Mouse (Mus musculus): ENCODE measurements around the gene Zfp286. TPM values are rescaled to one million over a fixed set of nuclear protein-coding genes. Genes with fewer than 3 reads are reported as not detected.

The Zfp286 gene
- polyA plus RNA-seq, 1 experiment from 2014 or later = 25.7 TPM

Other genes with a start within 250 kb of the Zfp286 start
- 4,470 and 4,568 TPM in 2 replicates for gene Ubb, start 238.3 kb downstream of the Zfp286 start, polyA plus RNA-seq (2015; fragmentation: Nextera tagmentation; extraction: Ambion mirVana)
- gene Trpv2, start 215.0 kb downstream of the Zfp286 start, polyA plus RNA-seq (2015; fragmentation: Nextera tagmentation; extraction: Ambion mirVana) = 35.3 and 36.6 TPM in 2 replicates
- gene Lrrc75a, start 140.9 kb downstream of the Zfp286 start, polyA plus RNA-seq (2015; fragmentation: Nextera tagmentation; extraction: Ambion mirVana) = 8.4 and 9.7 TPM in 2 replicates
- 26.4 and 26.7 TPM in 2 replicates for gene Mmgt2, start 140.8 kb downstream of the Zfp286 start, polyA plus RNA-seq (2015; fragmentation: Nextera tagmentation; extraction: Ambion mirVana)
- gene Zfp287, start 57.6 kb downstream of the Zfp286 start, polyA plus RNA-seq (2015; fragmentation: Nextera tagmentation; extraction: Ambion mirVana) = 17.9 and 18.5 TPM in 2 replicates
- gene Gm10428, start 36.4 kb downstream of the Zfp286 start, polyA plus RNA-seq (2015; fragmentation: Nextera tagmentation; extraction: Ambion mirVana) = not detected in 2 replicates
- gene Trim16, start 30.8 kb upstream of the Zfp286 start, polyA plus RNA-seq (2015; fragmentation: Nextera tagmentation; extraction: Ambion mirVana) = 8.0 and 8.4 TPM in 2 replicates
- gene Fbxw10, start 57.6 kb upstream of the Zfp286 start, polyA plus RNA-seq (2015; fragmentation: Nextera tagmentation; extraction: Ambion mirVana) = 0.34 and 0.55 TPM in 2 replicates
- 59.0 and 60.3 TPM in 2 replicates for gene Tvp23b, start 90.0 kb upstream of the Zfp286 start, polyA plus RNA-seq (2015; fragmentation: Nextera tagmentation; extraction: Ambion mirVana)
- gene Cdrt4, start 161.7 kb upstream of the Zfp286 start, polyA plus RNA-seq (2015; fragmentation: Nextera tagmentation; extraction: Ambion mirVana) = 0.23 TPM in 1 of 2 replicates, not detected in the other

All from hindbrain, embryonic 16.5 days (tissue).